Mouse (Mus musculus): ENCODE measurements around the gene Jun.

DNA sequence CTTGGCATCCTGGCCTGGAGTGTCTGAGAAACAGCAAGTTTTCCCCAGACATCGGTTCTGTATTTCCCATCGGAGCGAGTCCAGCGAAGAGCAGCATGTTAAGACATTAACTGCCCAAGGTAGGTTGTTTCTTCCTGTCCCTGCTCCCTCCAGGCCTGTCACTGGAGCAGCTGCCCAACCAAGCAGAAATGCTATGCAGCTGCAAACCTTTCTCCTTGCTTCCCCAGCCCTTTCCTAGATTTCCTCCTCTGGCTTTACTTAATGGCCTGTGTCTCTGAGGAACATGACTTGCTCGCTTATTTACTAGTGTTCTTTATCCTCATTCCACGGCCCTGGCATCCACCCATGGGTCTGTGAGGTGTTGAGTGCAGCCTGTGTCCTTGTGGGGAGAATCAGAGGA is 41.6 kb upstream of the Jun start:
- TF ChIP-seq EP300 (IDR thresholded peaks at IDR 0.05; ENCODE audit: low read depth) (no peak), CTCF (IDR thresholded peaks at IDR 0.05; ENCODE audit: low read depth) (no peak)
